Comparison of ENCODE assay signal across 9 mouse cellular contexts in genomic region chr2:55437007-55437949, GRCm38 (mm10). TPM values are rescaled to one million over a fixed set of nuclear protein-coding genes. Genes with fewer than 3 reads are reported as not detected.
DNase-seq lines count a peak whose midpoint lies in the region; ATAC-seq and TF ChIP-seq lines count a peak whose summit lies in the region.
"Had no signal": no experiment of that assay in that cellular context is flagged by ENCODE, and none has a peak within 500 bp of the region (broad histone marks: within the 10 kb centered on the region; RNA-seq: fewer than 3 reads in every experiment).

No protein-coding gene starts in this region.

- H3K9ac ChIP-seq in hindbrain, embryonic 12.5 days = peak overlapping the region; percentile 58
- peak overlapping the region; percentile 43 for H3K9ac ChIP-seq in limb, embryonic 14.5 days (ENCODE audit: low read depth, low read length, severe bottlenecking)

- DNase-seq in layer of hippocampus, adult 11-12 months (ENCODE audit: low spot score) = peak; percentile 27
- no peak for DNase-seq in layer of hippocampus, adult 9-10 months (ENCODE audit: low spot score)
- DNase-seq in embryonic facial prominence, embryonic 10.5 days (ENCODE audit: low spot score) = peak; percentile 55
- no peak for DNase-seq in limb, embryonic 14.5 days (ENCODE audit: low spot score)
- DNase-seq in retina, postnatal 1 day = peak; percentile 56
- DNase-seq in T-cell, adult 2 months (ENCODE audit: low spot score) = no peak
- no peak for DNase-seq in MN1 (ENCODE audit: low spot score)

- H3K4me3 ChIP-seq in embryonic facial prominence, embryonic 10.5 days = peak overlapping the region; percentile 61
- H3K4me3 ChIP-seq in hindbrain, embryonic 12.5 days = peak overlapping the region; percentile 53
- peak overlapping the region; percentile 45 for H3K4me3 ChIP-seq in limb, embryonic 14.5 days (replicated peaks; ENCODE audit: low read length)

- no peaks in the 10 kb centered on the region for H3K9me3 ChIP-seq in embryonic facial prominence, embryonic 10.5 days
- no peaks in the 10 kb centered on the region for H3K9me3 ChIP-seq in hindbrain, embryonic 12.5 days (replicated peaks)
- H3K9me3 ChIP-seq in limb, embryonic 14.5 days (ENCODE audit: control insufficient read depth, low read length) = no peaks in the 10 kb centered on the region

- WGBS in embryonic facial prominence, embryonic 10.5 days = under 1% methylated on average over 51 of the region's 51 CpGs
- under 1% methylated on average over 51 of the region's 51 CpGs for WGBS in hindbrain, embryonic 12.5 days
- WGBS in limb, embryonic 14.5 days = 2% methylated on average over 49 of the region's 51 CpGs

- no peak for TF ChIP-seq POLR2A in limb, embryonic 14.5 days (IDR thresholded peaks at IDR 0.05; ENCODE audit: borderline replicate concordance, extremely low read depth, insufficient read depth, insufficient read length)

- peak overlapping the region; percentile 93 for H3K4me2 ChIP-seq in hindbrain, embryonic 12.5 days (replicated peaks)
- H3K4me2 ChIP-seq in limb, embryonic 14.5 days (replicated peaks; ENCODE audit: low read depth, low read length, severe bottlenecking) = peak overlapping the region; percentile 86

- H3K27me3 ChIP-seq in embryonic facial prominence, embryonic 10.5 days (replicated peaks; ENCODE audit: low read depth, poor library complexity, severe bottlenecking) = peaks cover 55% of the 10 kb centered on the region
- H3K27me3 ChIP-seq in hindbrain, embryonic 12.5 days = peaks cover 27% of the 10 kb centered on the region
- peaks cover 34% of the 10 kb centered on the region for H3K27me3 ChIP-seq in limb, embryonic 14.5 days (ENCODE audit: control insufficient read depth, insufficient read depth, low read length)

- ATAC-seq in hindbrain, embryonic 12.5 days (ENCODE audit: low FRiP score) = peak; percentile 50
- 0 out of 2 replicates have a peak, but pooled peaks have one; percentile 23 for ATAC-seq in limb, embryonic 14.5 days (ENCODE audit: low FRiP score, low read depth)

- H3K27ac ChIP-seq in embryonic facial prominence, embryonic 10.5 days (replicated peaks) = no peak overlapping the region
- no peak overlapping the region for H3K27ac ChIP-seq in hindbrain, embryonic 12.5 days
- H3K27ac ChIP-seq in limb, embryonic 14.5 days (replicated peaks; ENCODE audit: low read depth, low read length) = no peak overlapping the region

- H3K36me3 ChIP-seq in embryonic facial prominence, embryonic 10.5 days (replicated peaks) = no peaks in the 10 kb centered on the region
- no peaks in the 10 kb centered on the region for H3K36me3 ChIP-seq in hindbrain, embryonic 12.5 days
- H3K36me3 ChIP-seq in limb, embryonic 14.5 days (ENCODE audit: control insufficient read depth, insufficient read depth, low read length) = no peaks in the 10 kb centered on the region
- H3K36me3 ChIP-seq: G1E had no signal

- H3K4me1 ChIP-seq in embryonic facial prominence, embryonic 10.5 days = peaks cover 24% of the 10 kb centered on the region
- H3K4me1 ChIP-seq in hindbrain, embryonic 12.5 days = peaks cover 21% of the 10 kb centered on the region
- H3K4me1 ChIP-seq in limb, embryonic 14.5 days (ENCODE audit: control insufficient read depth, insufficient read depth, low read length) = peaks cover 20% of the 10 kb centered on the region

RNA-seq across cellular contexts. Expression of gene Kcnj3, which starts 1.5 kb away (rescaled TPM):
- 0.19 and 0.21 TPM in 2 replicates for polyA plus RNA-seq in embryonic facial prominence, embryonic 10.5 days (2016; fragmentation: Nextera tagmentation; extraction: Ambion mirVana)
- polyA plus RNA-seq in hindbrain, embryonic 12.5 days (2016; fragmentation: Nextera tagmentation; extraction: Ambion mirVana) = 1.8 and 2.2 TPM in 2 replicates
- 0.45 and 0.91 TPM in 2 replicates for polyA plus RNA-seq in limb, embryonic 14.5 days (2012; rRNA removed)
- polyA plus RNA-seq in limb, embryonic 14.5 days (2014; fragmentation: Nextera tagmentation; extraction: Ambion mirVana) = 0.35 and 0.48 TPM in 2 replicates
- polyA plus RNA-seq: G1E had no signal

Comparison
In these comparisons a context has a peak if more than half of its experiments do, and no peak if none do; other contexts are left out.
1. DNase-seq: peak in layer of hippocampus, adult 11-12 months (single experiment), embryonic facial prominence, embryonic 10.5 days (single experiment) and retina, postnatal 1 day (single experiment); none in layer of hippocampus, adult 9-10 months (single experiment), limb, embryonic 14.5 days (single experiment), T-cell, adult 2 months (single experiment) and MN1 (single experiment).
2. Peak in every context shown above with its lines, with median percentiles within 50 percentile points of each other: H3K4me3 ChIP-seq.